Mouse (Mus musculus) heart, embryonic 13.5 days (tissue): ENCODE data around the gene 1810010D01Rik. TPM values are rescaled to one million over a fixed set of nuclear protein-coding genes. Genes with fewer than 3 reads are reported as not detected.

Experiments used
- ATAC-seq: fragments of 200-750 bp; cut with Nextera tagmentation; 2 replicates; pipeline ENCODE4 v1.8.0; 2017; ENCODE audit warnings: moderate TSS enrichment; ENCODE audit not compliant: insufficient number of reproducible peaks, low FRiP score, low TSS enrichment; ENCODE audit errors: extremely low read depth
- H3K27ac ChIP-seq: fragments of 300-500 bp; sonication (generic); replicated peaks from 2 replicates; pipeline ENCODE4 v1.5.1; 2015; ENCODE audit warnings: moderate library complexity, mild to moderate bottlenecking, inconsistent platforms
- H3K27me3 ChIP-seq: fragments of 300-500 bp; sonication (generic); replicated peaks from 2 replicates; pipeline ENCODE4 v1.6.1; 2015; ENCODE audit warnings: mild to moderate bottlenecking, inconsistent platforms
- H3K36me3 ChIP-seq: fragments of 300-500 bp; sonication (generic); 2 replicates; pipeline ENCODE4 v1.6.1; 2015; ENCODE audit warnings: mild to moderate bottlenecking, inconsistent platforms
- H3K4me1 ChIP-seq: fragments of 300-500 bp; sonication (generic); 2 replicates; pipeline ENCODE4 v1.6.1; 2015; ENCODE audit warnings: inconsistent platforms
- H3K4me2 ChIP-seq: fragments of 300-500 bp; sonication (generic); 2 replicates; pipeline ENCODE4 v1.6.1; 2015; ENCODE audit warnings: inconsistent platforms, mild to moderate bottlenecking, moderate library complexity
- H3K4me3 ChIP-seq: fragments of 300-500 bp; sonication (generic); 2 replicates; pipeline ENCODE4 v1.5.1; 2015; ENCODE audit warnings: moderate library complexity, mild to moderate bottlenecking, inconsistent platforms
- H3K9ac ChIP-seq: fragments of 300-500 bp; sonication (generic); 2 replicates; pipeline ENCODE4 v1.6.1; 2015; ENCODE audit warnings: inconsistent platforms, mild to moderate bottlenecking, moderate library complexity
- H3K9me3 ChIP-seq: fragments of 300-500 bp; sonication (generic); 2 replicates; pipeline ENCODE4 v1.6.1; 2016; ENCODE audit warnings: inconsistent platforms
- WGBS: fragments of 180-500 bp; shearing (Covaris S2); methylation state at CpG from one replicate; pipeline ENCODE4 v1.1.7; 2015; ENCODE audit warnings: mixed read lengths; 5-methylcytosine and 5-hydroxymethylcytosine counted together
- polyA plus RNA-seq: library from polyadenylated mRNA; unstranded; fragments of >200 nt; fragmentation: Nextera tagmentation; extraction: Ambion mirVana; gene quantifications from 2 replicates; pipeline ENCODE4 v1.2.1, GENCODE M21; 2015

Gene 1810010D01Rik
- polyA plus RNA-seq, 1 experiment from 2014 or later, result 0.16 TPM

DNA sequence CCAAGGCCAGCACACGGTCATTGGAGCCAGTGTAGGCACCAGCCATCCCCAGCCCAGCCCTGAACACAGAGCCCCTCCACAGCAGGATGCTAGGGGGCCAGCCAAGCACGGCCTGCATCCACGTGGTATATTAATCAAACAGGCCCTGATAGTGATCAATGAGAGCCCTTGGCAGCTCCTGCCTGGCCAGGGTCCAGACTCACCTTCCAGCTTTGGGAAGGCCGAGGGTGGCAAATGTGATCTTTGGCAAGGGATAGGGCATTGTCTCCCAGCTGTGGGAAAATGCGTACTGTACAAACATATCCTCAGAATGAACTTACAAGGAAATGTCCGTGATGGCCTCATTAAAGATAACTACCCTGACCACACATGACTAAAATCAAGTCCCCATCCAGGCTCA lies 31.2 kb upstream of the 1810010D01Rik start:
- no peaks in the 10 kb centered on the region for H3K9me3 ChIP-seq
- ATAC-seq, result 0 out of 2 replicates have a peak, but pooled peaks have one; percentile 24
- H3K9ac ChIP-seq, result no peak overlapping the region
- no peak overlapping the region for H3K27ac ChIP-seq
- H3K4me3 ChIP-seq, result no peak overlapping the region
- H3K4me1 ChIP-seq, result peaks cover 14% of the 10 kb centered on the region
- H3K36me3 ChIP-seq, result no peaks in the 10 kb centered on the region
- WGBS, result 52% methylated on average over 6 of the region's 6 CpGs
- H3K27me3 ChIP-seq, result no peaks in the 10 kb centered on the region
- H3K4me2 ChIP-seq, result no peak overlapping the region

DNA sequence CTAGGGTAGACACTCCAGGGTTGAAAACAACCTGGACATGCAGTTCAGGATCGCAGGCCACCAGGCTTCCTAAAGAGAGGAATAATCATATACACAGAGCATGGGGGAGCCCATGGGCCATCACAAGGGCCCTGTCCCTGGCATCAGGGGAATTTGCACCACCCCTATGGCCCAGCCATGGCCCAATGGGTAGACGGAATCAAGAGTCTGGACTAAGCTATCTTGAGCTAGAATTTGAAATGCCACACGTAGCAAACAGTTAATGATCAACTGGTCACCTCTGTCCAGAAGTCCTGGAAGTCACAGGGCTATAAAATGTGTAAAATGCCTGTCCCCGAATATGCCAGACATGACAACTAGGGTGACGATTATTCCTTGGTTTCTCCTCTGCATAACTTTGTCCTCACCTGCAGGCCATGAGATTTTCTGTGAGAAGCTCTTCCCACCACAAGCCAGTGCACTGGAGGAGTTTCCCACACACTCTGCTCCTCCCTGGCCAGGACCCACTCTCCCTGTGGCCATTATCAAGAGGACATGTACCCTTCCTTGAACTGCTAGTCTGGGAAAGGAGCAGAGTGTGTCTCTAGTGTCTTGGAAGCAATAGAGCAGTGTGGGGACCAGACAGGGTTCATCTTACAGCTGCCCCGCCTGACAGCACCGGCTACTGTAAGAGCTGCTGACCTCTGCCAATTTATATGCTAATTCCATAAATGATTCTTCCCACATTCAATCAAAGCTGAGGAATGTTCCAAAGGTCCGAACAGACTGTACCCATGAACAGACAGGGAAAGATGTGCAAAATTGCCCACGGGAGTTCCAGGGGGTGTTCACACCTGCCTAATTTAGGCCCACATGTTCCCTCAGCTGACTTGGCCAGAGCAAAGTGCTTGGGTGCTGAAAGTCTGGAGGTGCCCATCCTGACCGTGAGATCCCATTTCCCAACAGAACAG lies 27.2 kb upstream of the 1810010D01Rik start:
- Histone ChIP-seq H3K9me3 (no peaks in the 10 kb centered on the region), H3K4me1 (peaks cover 14% of the 10 kb centered on the region), H3K27ac (no peak overlapping the region), H3K27me3 (no peaks in the 10 kb centered on the region), H3K36me3 (no peaks in the 10 kb centered on the region), H3K4me3 (no peak overlapping the region), H3K4me2 (no peak overlapping the region), H3K9ac (no peak overlapping the region)
- ATAC-seq, result no peak
- WGBS, result 74% methylated on average over 10 of the region's 10 CpGs

DNA sequence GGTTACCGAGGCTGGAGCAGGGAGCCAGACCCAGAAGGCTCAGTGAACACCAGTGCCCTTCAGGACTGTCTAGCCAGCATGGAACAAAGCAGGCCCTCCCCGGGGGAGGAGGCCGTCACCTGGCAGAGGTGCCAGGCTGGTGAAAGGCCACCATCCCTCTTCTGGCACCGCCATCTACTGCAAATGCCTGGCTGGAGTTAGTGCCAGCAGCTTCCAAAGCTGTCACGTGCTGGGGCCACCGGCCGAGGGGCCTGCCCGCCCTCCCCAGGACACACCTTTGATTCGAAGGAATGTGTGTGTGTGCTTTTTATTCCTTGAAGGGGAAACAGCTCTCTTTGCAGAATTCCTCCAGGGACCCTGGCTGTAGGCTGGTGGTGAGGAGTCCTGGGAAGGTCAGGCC lies 23.7 kb upstream of the 1810010D01Rik start:
- Histone ChIP-seq H3K4me1 (no peaks in the 10 kb centered on the region), H3K9ac (no peak overlapping the region), H3K36me3 (no peaks in the 10 kb centered on the region), H3K4me2 (no peak overlapping the region), H3K27ac (no peak overlapping the region), H3K4me3 (no peak overlapping the region), H3K9me3 (no peaks in the 10 kb centered on the region), H3K27me3 (no peaks in the 10 kb centered on the region)
- no peak for ATAC-seq
- WGBS, result 64% methylated on average over 9 of the region's 9 CpGs

DNA sequence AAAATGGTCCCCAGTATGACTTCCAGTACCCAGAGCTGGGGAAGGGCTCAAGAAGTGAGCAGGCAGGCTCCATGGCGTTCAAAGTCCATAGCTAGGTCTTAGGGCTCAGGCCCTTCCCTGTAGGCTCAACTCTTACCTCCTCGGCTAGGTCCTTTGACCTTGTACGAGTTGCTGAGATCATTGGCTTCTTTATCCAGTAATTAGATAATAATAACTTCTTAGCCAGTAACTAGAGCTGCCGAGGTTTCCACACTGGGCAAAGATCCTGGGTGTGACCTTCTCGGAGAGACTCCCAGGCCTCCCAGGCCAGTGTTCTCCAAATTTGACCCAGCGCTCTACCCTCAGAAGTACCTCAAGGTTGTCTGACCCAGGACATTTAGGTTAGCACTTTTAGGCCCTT lies 18.7 kb upstream of the 1810010D01Rik start:
- peaks cover 16% of the 10 kb centered on the region for H3K4me1 ChIP-seq
- WGBS, result 85% methylated on average over 6 of the region's 6 CpGs
- no peak overlapping the region for H3K4me2 ChIP-seq
- H3K4me3 ChIP-seq, result no peak overlapping the region
- no peaks in the 10 kb centered on the region for H3K36me3 ChIP-seq
- ATAC-seq, result no peak
- no peak overlapping the region for H3K27ac ChIP-seq
- no peaks in the 10 kb centered on the region for H3K27me3 ChIP-seq
- no peaks in the 10 kb centered on the region for H3K9me3 ChIP-seq
- no peak overlapping the region for H3K9ac ChIP-seq

DNA sequence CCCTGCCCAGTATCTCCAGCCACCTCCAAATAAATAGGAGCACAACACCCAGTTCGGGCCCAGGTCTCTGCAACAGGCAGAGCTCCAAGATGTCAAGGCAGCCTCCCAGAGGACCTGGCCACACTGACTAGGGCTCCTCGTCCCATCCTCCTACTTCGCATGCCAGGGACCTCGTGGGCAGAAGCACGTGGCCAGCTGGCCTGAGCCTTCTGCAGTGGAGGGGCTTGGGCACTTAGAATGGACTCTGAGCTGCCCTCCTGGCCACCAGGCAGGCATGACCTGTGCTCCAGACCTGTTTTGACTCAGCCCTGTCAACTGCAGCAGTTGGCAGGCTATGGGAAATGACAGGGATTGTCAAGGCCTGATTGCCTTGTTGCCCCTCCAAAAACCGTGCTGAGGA lies 17.7 kb upstream of the 1810010D01Rik start:
- WGBS, result 64% methylated on average over 6 of the region's 6 CpGs
- H3K4me2 ChIP-seq, result no peak overlapping the region
- H3K4me1 ChIP-seq, result peaks cover 23% of the 10 kb centered on the region

DNA sequence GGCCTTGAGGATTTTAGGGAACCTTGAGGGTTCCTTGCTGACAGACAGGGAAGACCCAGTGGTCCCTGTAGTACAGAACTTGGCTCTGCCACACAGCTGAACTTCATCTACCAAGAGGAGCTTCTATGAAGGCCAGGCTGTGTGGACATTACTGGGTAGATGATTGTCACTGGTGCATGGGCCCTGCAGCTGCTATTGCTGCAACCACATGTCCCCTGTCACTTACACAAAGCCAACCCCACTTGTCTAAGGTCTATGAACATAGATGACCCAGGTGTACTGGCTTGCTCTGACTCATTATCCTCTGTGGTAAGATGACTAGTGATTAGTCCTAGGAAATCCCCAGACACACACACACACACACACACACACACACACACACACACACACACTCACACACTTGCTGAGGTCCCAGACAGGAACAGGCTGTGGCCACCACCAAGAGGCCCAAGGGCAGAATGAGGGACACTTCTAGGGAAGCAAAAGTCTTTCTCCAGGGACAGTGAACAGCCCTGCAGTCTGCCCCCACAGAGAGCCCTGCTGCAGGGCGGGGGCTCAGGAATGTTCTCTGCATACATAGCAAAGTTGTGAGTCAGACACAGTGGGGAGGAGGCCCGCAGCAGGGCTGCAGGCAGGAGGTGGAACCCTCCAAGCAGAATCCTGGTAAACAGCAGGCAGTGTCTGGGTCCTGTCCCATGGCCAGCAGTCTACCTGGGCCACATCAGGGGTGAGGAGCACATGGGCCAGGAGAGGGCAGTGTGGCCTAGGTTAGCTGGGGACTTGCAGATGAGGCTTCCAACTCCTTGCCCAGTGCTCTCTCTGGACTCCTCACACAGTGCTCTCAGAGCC lies 14.1 kb upstream of the 1810010D01Rik start:
- Histone ChIP-seq H3K9ac (peak overlapping the region; percentile 58), H3K9me3 (no peaks in the 10 kb centered on the region), H3K27me3 (no peaks in the 10 kb centered on the region), H3K27ac (peak overlapping the region; percentile 92), H3K4me1 (peaks cover 35% of the 10 kb centered on the region), H3K4me3 (no peak overlapping the region), H3K4me2 (0 out of 2 replicates have a peak overlapping the region, but pooled peaks have one; percentile 12), H3K36me3 (no peaks in the 10 kb centered on the region)
- peak; percentile 62 for ATAC-seq
- WGBS, result 13% methylated on average over 2 of the region's 2 CpGs

More for the DNA sequence above, 17.7 kb upstream of the 1810010D01Rik start:
- no peaks in the 10 kb centered on the region for H3K9me3 ChIP-seq
- H3K9ac ChIP-seq, result no peak overlapping the region
- H3K27me3 ChIP-seq, result no peaks in the 10 kb centered on the region
- H3K4me3 ChIP-seq, result no peak overlapping the region
- no peaks in the 10 kb centered on the region for H3K36me3 ChIP-seq
- no peak for ATAC-seq
- no peak overlapping the region for H3K27ac ChIP-seq

DNA sequence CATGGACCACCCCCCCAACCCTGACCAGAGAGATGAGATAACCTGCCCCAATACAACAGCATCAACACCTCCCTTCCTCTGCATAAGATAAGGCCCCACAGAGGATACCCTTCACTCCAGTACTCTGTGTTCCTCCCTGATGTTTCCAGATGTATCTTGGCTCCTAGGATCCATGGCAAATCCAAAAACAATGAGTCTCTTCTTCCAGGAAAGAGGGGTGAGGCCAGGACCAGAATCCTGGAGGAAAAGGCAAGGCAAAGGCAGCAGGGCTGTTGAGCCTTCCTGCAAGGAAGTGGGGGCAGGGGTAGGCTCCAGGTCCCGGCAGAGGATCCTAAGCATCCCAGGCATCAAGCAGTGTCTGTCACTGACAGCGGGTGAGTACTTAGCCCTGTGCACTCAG lies 13.4 kb upstream of the 1810010D01Rik start:
- 31% methylated on average over 2 of the region's 2 CpGs for WGBS
- Histone ChIP-seq H3K27ac (peak overlapping the region; percentile 92), H3K9ac (peak overlapping the region; percentile 58), H3K9me3 (no peaks in the 10 kb centered on the region), H3K27me3 (no peaks in the 10 kb centered on the region), H3K36me3 (no peaks in the 10 kb centered on the region), H3K4me1 (peaks cover 41% of the 10 kb centered on the region), H3K4me3 (no peak overlapping the region), H3K4me2 (no peak overlapping the region)
- no peak for ATAC-seq

DNA sequence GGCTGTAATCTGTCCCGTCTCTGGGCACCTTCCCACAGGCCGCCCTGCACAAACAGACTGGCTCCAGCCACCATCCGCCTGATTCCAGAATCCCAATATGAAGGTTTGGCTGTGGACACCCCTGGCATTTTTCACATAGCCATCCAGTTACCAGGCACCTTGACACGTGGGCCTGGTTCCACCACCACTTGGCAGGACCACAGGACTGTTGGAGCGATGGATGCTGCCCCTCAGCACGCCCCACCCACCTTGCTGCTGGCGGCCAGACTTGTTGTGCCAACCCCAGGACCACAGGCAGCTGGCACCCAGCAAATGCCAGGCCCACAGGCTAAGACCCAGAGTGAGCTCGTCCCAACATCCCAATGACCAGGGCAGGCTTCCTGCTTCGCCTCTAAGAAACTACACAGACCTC lies 11.5 kb upstream of the 1810010D01Rik start:
- Histone ChIP-seq H3K27ac (no peak overlapping the region), H3K4me2 (no peak overlapping the region), H3K9me3 (no peaks in the 10 kb centered on the region), H3K4me1 (peaks cover 57% of the 10 kb centered on the region), H3K4me3 (no peak overlapping the region), H3K36me3 (no peaks in the 10 kb centered on the region), H3K9ac (no peak overlapping the region), H3K27me3 (no peaks in the 10 kb centered on the region)
- WGBS, result 74% methylated on average over 9 of the region's 9 CpGs
- no peak for ATAC-seq

DNA sequence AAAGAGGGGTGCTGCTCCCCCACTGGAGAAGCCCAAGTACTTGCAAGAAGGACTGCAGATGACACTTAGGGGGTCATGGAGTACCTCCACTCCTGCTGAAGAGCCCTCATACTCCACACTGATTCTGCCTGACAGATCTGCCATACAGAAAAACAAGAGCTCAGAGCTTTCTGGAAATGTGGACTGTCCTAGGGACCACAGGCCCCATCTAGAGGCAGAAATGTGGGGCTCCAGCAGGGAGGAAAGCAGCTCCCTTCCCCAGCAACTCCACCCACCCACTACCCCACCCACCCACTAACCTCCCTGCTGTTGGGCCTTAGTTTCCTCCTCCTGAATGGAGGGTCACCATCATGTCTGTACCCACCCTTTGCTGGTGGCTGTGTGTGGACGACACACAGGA lies 8.7 kb upstream of the 1810010D01Rik start:
- Histone ChIP-seq H3K9ac (peak overlapping the region; percentile 67), H3K27ac (0 out of 2 replicates have a peak overlapping the region, but pooled peaks have one; percentile 50), H3K36me3 (no peaks in the 10 kb centered on the region), H3K27me3 (no peaks in the 10 kb centered on the region; the same call in 1 of the 2 replicates), H3K4me3 (no peak overlapping the region), H3K4me2 (no peak overlapping the region), H3K4me1 (peaks cover 56% of the 10 kb centered on the region), H3K9me3 (no peaks in the 10 kb centered on the region)
- 67% methylated on average over 1 of the region's 1 CpGs for WGBS
- no peak for ATAC-seq

DNA sequence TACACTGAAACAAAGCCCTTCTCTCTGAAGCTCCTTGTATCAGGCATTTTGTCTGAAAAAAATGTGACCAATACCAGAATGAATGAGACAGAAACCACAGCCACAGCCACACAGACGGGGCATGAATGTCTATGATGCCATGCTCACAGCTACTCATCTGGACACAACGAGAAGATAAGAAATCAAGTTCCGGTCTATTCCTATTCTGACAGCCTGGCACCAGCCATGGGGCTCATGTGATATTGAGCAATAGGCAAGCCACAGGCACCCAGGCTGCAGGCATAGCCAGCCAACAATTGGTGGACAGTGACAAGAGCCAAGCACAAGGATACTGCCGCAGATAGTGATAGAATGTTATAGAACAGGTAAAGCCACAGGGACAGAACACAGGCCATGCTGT lies 7.6 kb upstream of the 1810010D01Rik start:
- Histone ChIP-seq H3K27ac (no peak overlapping the region), H3K9me3 (no peaks in the 10 kb centered on the region), H3K4me3 (no peak overlapping the region), H3K4me1 (peaks cover 56% of the 10 kb centered on the region), H3K36me3 (no peaks in the 10 kb centered on the region), H3K27me3 (no peaks in the 10 kb centered on the region; the same call in 1 of the 2 replicates), H3K4me2 (no peak overlapping the region), H3K9ac (no peak overlapping the region)
- no peak for ATAC-seq
- 64% methylated on average over 4 of the region's 4 CpGs for WGBS
